Mouse (Mus musculus) heart, postnatal 0 days (tissue): Measurements from ENCODE around the gene Pimreg.

Source experiments
- CTCF ChIP-seq: IDR thresholded peaks from 2 replicates; pipeline ENCODE4 v1.5.1; 2016; ENCODE audit warnings: antibody characterized with exemption, control low read depth, low read depth
- EP300 ChIP-seq: IDR thresholded peaks from 2 replicates; pipeline ENCODE4 v1.6.1; 2016; ENCODE audit warnings: antibody characterized with exemption, low read depth

DNA sequence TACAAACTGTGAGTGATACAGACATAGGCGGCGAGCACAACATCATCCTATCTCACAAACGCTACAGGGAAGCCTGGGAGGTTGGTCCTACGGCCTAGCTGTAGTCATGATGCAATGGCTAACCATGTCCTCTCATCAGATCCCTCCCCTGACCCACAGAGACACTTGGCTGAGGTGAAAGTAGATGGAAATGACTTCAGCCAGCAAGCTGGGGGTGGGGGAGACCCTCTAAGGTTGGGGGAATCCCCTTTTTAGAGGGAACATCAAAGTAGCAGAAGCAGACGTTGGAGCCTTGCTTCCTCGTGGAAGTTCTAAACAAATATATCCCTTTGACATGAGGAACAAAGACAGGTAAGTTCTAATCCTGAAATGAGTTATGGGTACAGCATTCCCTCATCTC, 22.6 kb downstream of the Pimreg start:
- no peak for TF ChIP-seq CTCF
- TF ChIP-seq EP300 = no peak
